Mouse (Mus musculus): ENCODE data around the gene 9330182L06Rik. TPM values are rescaled to one million over a fixed set of nuclear protein-coding genes. Genes with fewer than 3 reads are reported as not detected.

Gene 9330182L06Rik
- polyA plus RNA-seq, 1 experiment from 2014 or later, result 24.5 TPM

GRCm38 (mm10) chr5:9389968-9390367 lies 124.0 kb downstream of the 9330182L06Rik start:
- H3K27me3 ChIP-seq (ENCODE audit: control insufficient read depth, insufficient read depth, low read depth, low read length), result no peaks in the 10 kb centered on the region
- H3K36me3 ChIP-seq (ENCODE audit: control insufficient read depth, insufficient read depth, low read length), result no peaks in the 10 kb centered on the region
- H3K27ac ChIP-seq (ENCODE audit: low read length), result no peak overlapping the region
- no peak overlapping the region for H3K4me3 ChIP-seq (ENCODE audit: low read depth, low read length)
- no peaks in the 10 kb centered on the region for H3K9me3 ChIP-seq (replicated peaks; ENCODE audit: control insufficient read depth, low read length, poor library complexity, severe bottlenecking)
- no peak for ATAC-seq
- H3K4me1 ChIP-seq (ENCODE audit: control insufficient read depth, insufficient read depth, low read length), result 0 out of 2 replicates have a peak, but pooled peaks cover 2% of the 10 kb centered on the region
- no peak overlapping the region for H3K9ac ChIP-seq (ENCODE audit: low read depth, low read length)
- no peak overlapping the region for H3K4me2 ChIP-seq (ENCODE audit: low read length)
- 82% methylated on average over 7 of the region's 7 CpGs for WGBS

GRCm38 (mm10) chr5:9391858-9392393 lies 126.0 kb downstream of the 9330182L06Rik start:
- Histone ChIP-seq H3K27me3 (ENCODE audit: control insufficient read depth, insufficient read depth, low read depth, low read length) (no peaks in the 10 kb centered on the region), H3K4me3 (ENCODE audit: low read depth, low read length) (no peak overlapping the region), H3K9ac (ENCODE audit: low read depth, low read length) (no peak overlapping the region), H3K27ac (ENCODE audit: low read length) (no peak overlapping the region), H3K4me2 (ENCODE audit: low read length) (no peak overlapping the region), H3K9me3 (replicated peaks; ENCODE audit: control insufficient read depth, low read length, poor library complexity, severe bottlenecking) (no peaks in the 10 kb centered on the region), H3K4me1 (ENCODE audit: control insufficient read depth, insufficient read depth, low read length) (0 out of 2 replicates have a peak, but pooled peaks cover 2% of the 10 kb centered on the region), H3K36me3 (ENCODE audit: control insufficient read depth, insufficient read depth, low read length) (no peaks in the 10 kb centered on the region)
- 76% methylated on average over 1 of the region's 1 CpGs for WGBS
- ATAC-seq, result no peak

- WGBS, result 96% methylated on average over 7 of the region's 7 CpGs
- no peak for ATAC-seq
- Histone ChIP-seq H3K36me3 (ENCODE audit: control insufficient read depth, insufficient read depth, low read length) (no peaks in the 10 kb centered on the region), H3K4me3 (ENCODE audit: low read depth, low read length) (no peak overlapping the region), H3K4me2 (ENCODE audit: low read length) (no peak overlapping the region), H3K9ac (ENCODE audit: low read depth, low read length) (no peak overlapping the region), H3K4me1 (ENCODE audit: control insufficient read depth, insufficient read depth, low read length) (no peaks in the 10 kb centered on the region), H3K27ac (ENCODE audit: low read length) (no peak overlapping the region), H3K27me3 (ENCODE audit: control insufficient read depth, insufficient read depth, low read depth, low read length) (no peaks in the 10 kb centered on the region), H3K9me3 (replicated peaks; ENCODE audit: control insufficient read depth, low read length, poor library complexity, severe bottlenecking) (no peaks in the 10 kb centered on the region)
These were observed 151.2 kb downstream of the 9330182L06Rik start for GRCm38 (mm10) chr5:9417098-9417497.

GRCm38 (mm10) chr5:9417802-9418201 lies 151.9 kb downstream of the 9330182L06Rik start:
- ATAC-seq, result no peak
- H3K4me3 ChIP-seq (ENCODE audit: low read depth, low read length), result no peak overlapping the region
- 88% methylated on average over 9 of the region's 9 CpGs for WGBS
- H3K9ac ChIP-seq (ENCODE audit: low read depth, low read length), result no peak overlapping the region
- no peaks in the 10 kb centered on the region for H3K4me1 ChIP-seq (ENCODE audit: control insufficient read depth, insufficient read depth, low read length)
- no peaks in the 10 kb centered on the region for H3K27me3 ChIP-seq (ENCODE audit: control insufficient read depth, insufficient read depth, low read depth, low read length)
- no peaks in the 10 kb centered on the region for H3K9me3 ChIP-seq (replicated peaks; ENCODE audit: control insufficient read depth, low read length, poor library complexity, severe bottlenecking)
- H3K27ac ChIP-seq (ENCODE audit: low read length), result no peak overlapping the region
- no peaks in the 10 kb centered on the region for H3K36me3 ChIP-seq (ENCODE audit: control insufficient read depth, insufficient read depth, low read length)
- H3K4me2 ChIP-seq (ENCODE audit: low read length), result no peak overlapping the region

- Histone ChIP-seq H3K4me1 (ENCODE audit: control insufficient read depth, insufficient read depth, low read length) (no peaks in the 10 kb centered on the region), H3K4me2 (ENCODE audit: low read length) (no peak overlapping the region), H3K4me3 (ENCODE audit: low read depth, low read length) (no peak overlapping the region), H3K27me3 (ENCODE audit: control insufficient read depth, insufficient read depth, low read depth, low read length) (no peaks in the 10 kb centered on the region), H3K36me3 (ENCODE audit: control insufficient read depth, insufficient read depth, low read length) (no peaks in the 10 kb centered on the region), H3K27ac (ENCODE audit: low read length) (no peak overlapping the region), H3K9ac (ENCODE audit: low read depth, low read length) (no peak overlapping the region), H3K9me3 (replicated peaks; ENCODE audit: control insufficient read depth, low read length, poor library complexity, severe bottlenecking) (no peaks in the 10 kb centered on the region)
- 44% methylated on average over 1 of the region's 1 CpGs for WGBS
- ATAC-seq, result peak; percentile 66; the same call in 1 of the 2 replicates
These were observed 154.0 kb downstream of the 9330182L06Rik start for GRCm38 (mm10) chr5:9419964-9420363.

- no peaks in the 10 kb centered on the region for H3K36me3 ChIP-seq (ENCODE audit: control insufficient read depth, insufficient read depth, low read length)
- no peak overlapping the region for H3K9ac ChIP-seq (ENCODE audit: low read depth, low read length)
- H3K4me1 ChIP-seq (ENCODE audit: control insufficient read depth, insufficient read depth, low read length), result no peaks in the 10 kb centered on the region
- no peak overlapping the region for H3K27ac ChIP-seq (ENCODE audit: low read length)
- 47% methylated on average over 2 of the region's 2 CpGs for WGBS
- H3K4me2 ChIP-seq (ENCODE audit: low read length), result no peak overlapping the region
- no peaks in the 10 kb centered on the region for H3K27me3 ChIP-seq (ENCODE audit: control insufficient read depth, insufficient read depth, low read depth, low read length)
- no peak overlapping the region for H3K4me3 ChIP-seq (ENCODE audit: low read depth, low read length)
- no peak for ATAC-seq
- H3K9me3 ChIP-seq (replicated peaks; ENCODE audit: control insufficient read depth, low read length, poor library complexity, severe bottlenecking), result no peaks in the 10 kb centered on the region
These were observed 158.5 kb downstream of the 9330182L06Rik start for GRCm38 (mm10) chr5:9424464-9424863.

GRCm38 (mm10) chr5:9427165-9427564 lies 161.2 kb downstream of the 9330182L06Rik start:
- Histone ChIP-seq H3K27ac (ENCODE audit: low read length) (no peak overlapping the region), H3K9me3 (replicated peaks; ENCODE audit: control insufficient read depth, low read length, poor library complexity, severe bottlenecking) (no peaks in the 10 kb centered on the region), H3K4me3 (ENCODE audit: low read depth, low read length) (no peak overlapping the region), H3K27me3 (ENCODE audit: control insufficient read depth, insufficient read depth, low read depth, low read length) (no peaks in the 10 kb centered on the region), H3K4me1 (ENCODE audit: control insufficient read depth, insufficient read depth, low read length) (no peaks in the 10 kb centered on the region), H3K36me3 (ENCODE audit: control insufficient read depth, insufficient read depth, low read length) (peaks cover 2% of the 10 kb centered on the region; the same call in 1 of the 2 replicates), H3K4me2 (ENCODE audit: low read length) (no peak overlapping the region), H3K9ac (ENCODE audit: low read depth, low read length) (no peak overlapping the region)
- 75% methylated on average over 2 of the region's 2 CpGs for WGBS
- ATAC-seq, result peak; percentile 54

GRCm38 (mm10) chr5:9427581-9428241 lies 161.8 kb downstream of the 9330182L06Rik start:
- Histone ChIP-seq H3K4me3 (ENCODE audit: low read depth, low read length) (no peak overlapping the region), H3K9ac (ENCODE audit: low read depth, low read length) (no peak overlapping the region), H3K27me3 (ENCODE audit: control insufficient read depth, insufficient read depth, low read depth, low read length) (no peaks in the 10 kb centered on the region), H3K9me3 (replicated peaks; ENCODE audit: control insufficient read depth, low read length, poor library complexity, severe bottlenecking) (no peaks in the 10 kb centered on the region), H3K4me1 (ENCODE audit: control insufficient read depth, insufficient read depth, low read length) (no peaks in the 10 kb centered on the region), H3K4me2 (ENCODE audit: low read length) (no peak overlapping the region), H3K27ac (ENCODE audit: low read length) (no peak overlapping the region), H3K36me3 (ENCODE audit: control insufficient read depth, insufficient read depth, low read length) (peaks cover 2% of the 10 kb centered on the region; the same call in 1 of the 2 replicates)
- 44% methylated on average over 10 of the region's 10 CpGs for WGBS
- ATAC-seq, result peak; percentile 84

GRCm38 (mm10) chr5:9428728-9429127 lies 162.8 kb downstream of the 9330182L06Rik start:
- Histone ChIP-seq H3K4me3 (ENCODE audit: low read depth, low read length) (no peak overlapping the region), H3K4me1 (ENCODE audit: control insufficient read depth, insufficient read depth, low read length) (no peaks in the 10 kb centered on the region), H3K9ac (ENCODE audit: low read depth, low read length) (no peak overlapping the region), H3K9me3 (replicated peaks; ENCODE audit: control insufficient read depth, low read length, poor library complexity, severe bottlenecking) (no peaks in the 10 kb centered on the region), H3K27me3 (ENCODE audit: control insufficient read depth, insufficient read depth, low read depth, low read length) (no peaks in the 10 kb centered on the region), H3K4me2 (ENCODE audit: low read length) (no peak overlapping the region), H3K36me3 (ENCODE audit: control insufficient read depth, insufficient read depth, low read length) (peaks cover 2% of the 10 kb centered on the region; the same call in 1 of the 2 replicates), H3K27ac (ENCODE audit: low read length) (no peak overlapping the region)
- no peak for ATAC-seq
- WGBS, result 76% methylated on average over 3 of the region's 3 CpGs

Measured in midbrain, embryonic 16.5 days (tissue).